Mouse (Mus musculus) cerebellum, adult 11-12 months (tissue): Measurements from ENCODE around the gene Lrrc49.

Source experiments
- DNase-seq: peaks from one replicate; pipeline ENCODE4 v3.0.0; 2022

Lrrc49 gene

GRCm38 (mm10) chr9:60687891-60688324 lies at the start of gene Lrrc49:
Gene Lrrc49, minus strand, starts transcription at chr9:60688158.
- DNase-seq = peak; percentile 88

- no peak for DNase-seq
These were observed 46.4 kb upstream of the Lrrc49 start for GRCm38 (mm10) chr9:60734321-60734720.

- no peak for DNase-seq
These were observed 37.0 kb upstream of the Lrrc49 start for GRCm38 (mm10) chr9:60724968-60725367.

- no peak for DNase-seq
These were observed 31.7 kb upstream of the Lrrc49 start for GRCm38 (mm10) chr9:60719687-60720086.

- no peak for DNase-seq
These were observed 30.3 kb upstream of the Lrrc49 start for GRCm38 (mm10) chr9:60718284-60718683.

- DNase-seq = no peak
These were observed 27.9 kb upstream of the Lrrc49 start for GRCm38 (mm10) chr9:60715828-60716227.

- no peak for DNase-seq
These were observed 27.3 kb upstream of the Lrrc49 start for GRCm38 (mm10) chr9:60715271-60715670.

- peak; percentile 59 for DNase-seq
These were observed 26.2 kb upstream of the Lrrc49 start for GRCm38 (mm10) chr9:60714191-60714590.

- DNase-seq = no peak
These were observed 25.7 kb upstream of the Lrrc49 start for GRCm38 (mm10) chr9:60713616-60714015.

- DNase-seq = peak; percentile 82
These were observed 25.0 kb upstream of the Lrrc49 start, which contains the start of gene Larp6 for GRCm38 (mm10) chr9:60712771-60713541. Gene Larp6, plus strand, starts transcription at chr9:60712989.

- DNase-seq = no peak
These were observed 24.1 kb upstream of the Lrrc49 start for GRCm38 (mm10) chr9:60712011-60712410.

GRCm38 (mm10) chr9:60709721-60710120 lies 21.8 kb upstream of the Lrrc49 start:
- DNase-seq = no peak

GRCm38 (mm10) chr9:60708606-60709005 lies 20.6 kb upstream of the Lrrc49 start:
- DNase-seq = no peak

- DNase-seq = no peak
These were observed 19.6 kb upstream of the Lrrc49 start for GRCm38 (mm10) chr9:60707594-60707993.

- no peak for DNase-seq
These were observed 11.7 kb upstream of the Lrrc49 start for GRCm38 (mm10) chr9:60699581-60700231.

GRCm38 (mm10) chr9:60696271-60696985 lies 8.5 kb upstream of the Lrrc49 start:
- DNase-seq = no peak

GRCm38 (mm10) chr9:60693986-60694385 lies 6.0 kb upstream of the Lrrc49 start:
- DNase-seq = no peak

GRCm38 (mm10) chr9:60692624-60693023 lies 4.7 kb upstream of the Lrrc49 start:
- no peak for DNase-seq

GRCm38 (mm10) chr9:60687415-60687814 lies 543 bp downstream of the Lrrc49 start:
- no peak for DNase-seq

- DNase-seq = no peak
These were observed 5.2 kb downstream of the Lrrc49 start for GRCm38 (mm10) chr9:60682753-60683152.

GRCm38 (mm10) chr9:60681005-60681404 lies 7.0 kb downstream of the Lrrc49 start:
- DNase-seq = no peak

- DNase-seq = no peak
These were observed 9.0 kb downstream of the Lrrc49 start for GRCm38 (mm10) chr9:60678913-60679312.

- DNase-seq = no peak
These were observed 11.5 kb downstream of the Lrrc49 start for GRCm38 (mm10) chr9:60676429-60676828.

GRCm38 (mm10) chr9:60674780-60675179 lies 13.2 kb downstream of the Lrrc49 start:
- no peak for DNase-seq
